Mouse (Mus musculus) lung, embryonic 14.5 days (tissue): ENCODE results near the gene Sema6d. TPM values are rescaled to one million over a fixed set of nuclear protein-coding genes. Genes with fewer than 3 reads are reported as not detected.

Experiments
- ATAC-seq: fragments of 200-750 bp; cut with Nextera tagmentation; 2 replicates; pipeline ENCODE4 v1.8.0; 2017; ENCODE audit warnings: mild to moderate bottlenecking, moderate TSS enrichment, moderate library complexity; ENCODE audit not compliant: insufficient read depth
- DNase-seq: peaks from one replicate; pipeline ENCODE4 v3.0.0-alpha.2; 2015
- H3K27ac ChIP-seq: fragments of 300-500 bp; sonication (generic); 2 replicates; pipeline ENCODE4 v1.5.1; 2014; ENCODE audit warnings: low read depth, mild to moderate bottlenecking, moderate library complexity
- H3K27me3 ChIP-seq: fragments of 300-500 bp; sonication (generic); 2 replicates; pipeline ENCODE4 v1.6.1; 2014; ENCODE audit warnings: low read length, control low read depth; ENCODE audit not compliant: insufficient read depth
- H3K36me3 ChIP-seq: fragments of 300-500 bp; sonication (generic); 2 replicates; pipeline ENCODE4 v1.6.1; 2014; ENCODE audit warnings: control low read depth; ENCODE audit not compliant: insufficient read depth
- H3K4me1 ChIP-seq: fragments of 300-500 bp; sonication (generic); 2 replicates; pipeline ENCODE4 v1.6.1; 2014; ENCODE audit warnings: antibody characterized with exemption, control low read depth; ENCODE audit not compliant: insufficient read depth
- H3K4me2 ChIP-seq: fragments of 300-500 bp; sonication (generic); 2 replicates; pipeline ENCODE4 v1.6.1; 2014; ENCODE audit warnings: mild to moderate bottlenecking
- H3K4me3 ChIP-seq: fragments of 300-500 bp; sonication (generic); 2 replicates; pipeline ENCODE4 v1.5.1; 2014; ENCODE audit warnings: low read depth, low read length
- H3K9ac ChIP-seq: fragments of 300-500 bp; sonication (generic); 2 replicates; pipeline ENCODE4 v1.6.1; 2014
- H3K9me3 ChIP-seq: fragments of 300-500 bp; sonication (generic); 2 replicates; pipeline ENCODE4 v1.6.1; 2016; ENCODE audit warnings: low read depth, low read length, control low read depth
- CTCF ChIP-seq: IDR thresholded peaks from 2 replicates; pipeline ENCODE4 v1.5.1; 2016; ENCODE audit warnings: antibody characterized with exemption, low read depth
- WGBS: fragments of 180-500 bp; shearing (Covaris S2); extraction: QIAGEN DNeasy Blood & Tissue Kit; methylation state at CpG from one replicate; pipeline ENCODE4 v1.1.7; 2014; 5-methylcytosine and 5-hydroxymethylcytosine counted together
- polyA plus RNA-seq: library from polyadenylated mRNA; unstranded; fragments of >200 nt; fragmentation: Nextera tagmentation; extraction: Ambion mirVana; gene quantifications from 2 replicates; pipeline ENCODE4 v1.2.1, GENCODE M21; 2014

Gene Sema6d
- polyA plus RNA-seq, 1 experiment from 2014 or later: 26.7 TPM

DNA sequence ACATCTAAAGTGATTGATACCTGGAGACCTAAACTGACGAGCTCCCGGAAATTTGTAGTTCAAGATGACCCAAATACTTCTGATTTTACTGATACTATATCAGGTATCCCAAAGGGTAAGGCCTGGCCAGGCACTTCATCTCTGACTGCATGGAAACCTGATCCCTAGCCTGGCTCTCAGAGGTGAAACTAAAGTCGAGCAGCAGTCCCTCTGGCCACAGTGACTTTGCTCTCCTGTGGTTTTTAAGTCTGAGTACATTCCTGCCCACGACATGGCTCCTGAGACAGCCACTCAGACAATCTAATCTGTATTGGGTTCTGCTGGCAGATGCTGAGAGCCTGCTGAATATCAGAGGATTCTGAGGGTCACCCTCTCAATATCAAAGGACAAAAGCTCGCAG lies 572.5 kb downstream of the Sema6d start:
- H3K4me3 ChIP-seq: no peak overlapping the region
- no peak for ATAC-seq
- no peak for TF ChIP-seq CTCF
- no peak for DNase-seq
- peaks cover 78% of the 10 kb centered on the region for H3K36me3 ChIP-seq
- WGBS: 35% methylated on average over 5 of the region's 5 CpGs
- H3K4me2 ChIP-seq: no peak overlapping the region
- H3K4me1 ChIP-seq: no peaks in the 10 kb centered on the region
- no peak overlapping the region for H3K27ac ChIP-seq
- no peaks in the 10 kb centered on the region for H3K27me3 ChIP-seq
- no peaks in the 10 kb centered on the region for H3K9me3 ChIP-seq
- no peak overlapping the region for H3K9ac ChIP-seq

DNA sequence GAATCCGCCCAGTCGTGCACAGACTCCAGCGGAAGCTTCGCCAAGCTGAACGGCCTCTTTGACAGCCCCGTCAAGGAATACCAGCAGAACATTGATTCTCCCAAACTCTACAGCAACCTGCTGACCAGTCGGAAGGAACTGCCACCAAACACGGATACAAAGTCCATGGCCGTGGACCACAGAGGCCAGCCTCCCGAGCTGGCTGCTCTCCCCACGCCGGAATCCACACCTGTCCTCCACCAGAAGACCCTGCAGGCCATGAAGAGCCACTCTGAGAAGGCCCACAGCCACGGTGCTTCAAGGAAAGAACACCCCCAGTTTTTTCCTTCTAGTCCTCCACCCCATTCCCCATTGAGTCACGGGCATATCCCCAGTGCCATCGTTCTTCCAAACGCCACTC lies 574.4 kb downstream of the Sema6d start:
- H3K9ac ChIP-seq: no peak overlapping the region
- H3K4me3 ChIP-seq: no peak overlapping the region
- H3K27me3 ChIP-seq: no peaks in the 10 kb centered on the region
- DNase-seq: no peak
- H3K9me3 ChIP-seq: no peaks in the 10 kb centered on the region
- no peak for TF ChIP-seq CTCF
- H3K4me2 ChIP-seq: no peak overlapping the region
- 95% methylated on average over 16 of the region's 16 CpGs for WGBS
- H3K27ac ChIP-seq: no peak overlapping the region
- no peaks in the 10 kb centered on the region for H3K4me1 ChIP-seq
- peaks cover 62% of the 10 kb centered on the region for H3K36me3 ChIP-seq
- no peak for ATAC-seq

- TF ChIP-seq CTCF: no peak
- no peak for ATAC-seq
- no peak overlapping the region for H3K4me2 ChIP-seq
- H3K4me3 ChIP-seq: no peak overlapping the region
- H3K4me1 ChIP-seq: no peaks in the 10 kb centered on the region
- no peaks in the 10 kb centered on the region for H3K27me3 ChIP-seq
- no peak overlapping the region for H3K27ac ChIP-seq
- no peaks in the 10 kb centered on the region for H3K9me3 ChIP-seq
- no peak overlapping the region for H3K9ac ChIP-seq
- 90% methylated on average over 1 of the region's 1 CpGs for WGBS
- no peak for DNase-seq
- peaks cover 27% of the 10 kb centered on the region for H3K36me3 ChIP-seq
These were observed 578.7 kb downstream of the Sema6d start for GRCm38 (mm10) chr2:124668431-124668830.

GRCm38 (mm10) chr2:124673117-124673516 lies 583.3 kb downstream of the Sema6d start:
- Histone ChIP-seq H3K9ac (no peak overlapping the region), H3K4me1 (no peaks in the 10 kb centered on the region), H3K4me3 (no peak overlapping the region), H3K9me3 (no peaks in the 10 kb centered on the region), H3K4me2 (no peak overlapping the region), H3K27ac (no peak overlapping the region), H3K27me3 (no peaks in the 10 kb centered on the region), H3K36me3 (no peaks in the 10 kb centered on the region)
- ATAC-seq (no peak), DNase-seq (no peak)
- no peak for TF ChIP-seq CTCF

DNA sequence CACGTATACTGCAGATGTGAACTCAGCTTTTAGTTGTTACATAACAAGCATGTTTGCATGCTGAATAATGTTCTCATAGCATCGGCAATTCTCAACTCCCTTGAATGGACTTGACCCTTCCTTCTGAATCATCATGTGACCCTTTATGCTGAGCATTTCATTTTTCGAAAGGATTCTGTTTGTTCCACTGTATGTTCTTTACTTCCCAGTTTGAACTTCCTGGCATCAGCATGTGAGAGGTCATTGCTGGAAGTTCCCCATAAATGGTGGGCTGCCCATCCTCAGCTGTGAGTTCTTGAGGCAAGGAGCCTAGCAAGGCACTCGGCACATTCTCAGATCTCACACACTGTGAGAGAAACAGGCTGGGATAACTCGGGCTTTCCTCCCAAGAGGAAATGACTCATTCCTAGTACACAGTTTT lies 594.7 kb downstream of the Sema6d start:
- TF ChIP-seq CTCF: no peak
- Histone ChIP-seq H3K27ac (no peak overlapping the region), H3K4me1 (no peaks in the 10 kb centered on the region), H3K4me2 (no peak overlapping the region), H3K27me3 (no peaks in the 10 kb centered on the region), H3K4me3 (no peak overlapping the region), H3K36me3 (no peaks in the 10 kb centered on the region), H3K9ac (no peak overlapping the region), H3K9me3 (no peaks in the 10 kb centered on the region)
- no peak for ATAC-seq
- no peak for DNase-seq
- WGBS: 67% methylated on average over 5 of the region's 5 CpGs

- no peak overlapping the region for H3K4me2 ChIP-seq
- H3K4me1 ChIP-seq: no peaks in the 10 kb centered on the region
- no peaks in the 10 kb centered on the region for H3K36me3 ChIP-seq
- no peaks in the 10 kb centered on the region for H3K27me3 ChIP-seq
- H3K9ac ChIP-seq: no peak overlapping the region
- TF ChIP-seq CTCF: no peak
- no peaks in the 10 kb centered on the region for H3K9me3 ChIP-seq
- no peak for ATAC-seq
- H3K4me3 ChIP-seq: no peak overlapping the region
- DNase-seq: no peak
- WGBS: 86% methylated on average over 1 of the region's 1 CpGs
- no peak overlapping the region for H3K27ac ChIP-seq
These were observed 600.6 kb downstream of the Sema6d start for GRCm38 (mm10) chr2:124690372-124690771.

GRCm38 (mm10) chr2:124702621-124703020 lies 612.9 kb downstream of the Sema6d start:
- 90% methylated on average over 10 of the region's 10 CpGs for WGBS
- Histone ChIP-seq H3K4me1 (no peaks in the 10 kb centered on the region), H3K9me3 (no peaks in the 10 kb centered on the region), H3K4me3 (no peak overlapping the region), H3K27ac (no peak overlapping the region), H3K9ac (no peak overlapping the region), H3K36me3 (no peaks in the 10 kb centered on the region), H3K4me2 (no peak overlapping the region), H3K27me3 (no peaks in the 10 kb centered on the region)
- DNase-seq (no peak), ATAC-seq (no peak)
- TF ChIP-seq CTCF: no peak

GRCm38 (mm10) chr2:124704922-124705321 lies 615.2 kb downstream of the Sema6d start:
- no peak overlapping the region for H3K27ac ChIP-seq
- WGBS: 61% methylated on average over 4 of the region's 4 CpGs

More at GRCm38 (mm10) chr2:124704922-124705321, 615.2 kb downstream of the Sema6d start:
- H3K4me3 ChIP-seq: no peak overlapping the region
- ATAC-seq (peak; percentile 47; the same call in 1 of the 2 replicates), DNase-seq (peak; percentile 43)
- no peaks in the 10 kb centered on the region for H3K4me1 ChIP-seq
- H3K4me2 ChIP-seq: no peak overlapping the region
- H3K9me3 ChIP-seq: no peaks in the 10 kb centered on the region
- TF ChIP-seq CTCF: no peak
- no peak overlapping the region for H3K9ac ChIP-seq
- H3K27me3 ChIP-seq: no peaks in the 10 kb centered on the region
- H3K36me3 ChIP-seq: no peaks in the 10 kb centered on the region
